Mouse (Mus musculus): ENCODE data around the gene Fbxw10.

DNA sequence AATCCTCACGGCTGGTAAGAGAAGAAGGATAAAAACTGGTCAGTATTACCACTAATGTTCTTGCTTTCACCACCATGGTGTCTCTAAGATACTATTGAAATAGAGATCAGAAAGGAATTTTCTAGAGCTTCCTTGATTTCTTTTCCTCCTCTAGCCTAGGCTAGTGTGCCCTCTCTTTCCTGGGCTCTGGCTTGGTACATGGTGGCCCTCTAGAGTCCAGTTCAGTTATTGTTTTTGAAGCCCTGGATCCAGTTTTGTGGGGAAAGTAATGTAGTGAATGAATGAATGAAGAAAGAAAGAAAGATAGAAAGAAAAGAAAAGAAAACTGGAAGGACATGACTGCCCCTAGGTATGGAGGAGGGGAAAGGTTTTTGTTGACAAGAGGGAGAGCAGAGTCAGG is 4.3 kb downstream of the Fbxw10 start:
- TF ChIP-seq CTCF (IDR thresholded peaks at IDR 0.05; ENCODE audit: low read depth, low read length) (no peak), GATA1 (IDR thresholded peaks at IDR 0.05; ENCODE audit: borderline replicate concordance, low read length) (no peak), TAL1 (conservative IDR thresholded peaks at IDR 0.05; ENCODE audit: low read depth, low read length) (no peak)

Data from G1E (cell line).